Mouse (Mus musculus) kidney, embryonic 14.5 days (tissue): ENCODE measurements around the gene Tgfb1. TPM values are rescaled to one million over a fixed set of nuclear protein-coding genes. Genes with fewer than 3 reads are reported as not detected.

ENCODE experiments used
- ATAC-seq: fragments of 200-750 bp; cut with Nextera tagmentation; 2 replicates; pipeline ENCODE4 v1.8.0; 2017; ENCODE audit warnings: moderate number of reproducible peaks, mild to moderate bottlenecking, moderate TSS enrichment, moderate library complexity; ENCODE audit not compliant: low FRiP score, low TSS enrichment
- H3K27ac ChIP-seq: fragments of 300-500 bp; sonication (generic); 2 replicates; pipeline ENCODE4 v1.5.1; 2014; ENCODE audit warnings: low read depth, mild to moderate bottlenecking, low read length, moderate library complexity, mixed read lengths
- H3K27me3 ChIP-seq: fragments of 300-500 bp; sonication (generic); 2 replicates; pipeline ENCODE4 v1.6.1; 2014; ENCODE audit warnings: mild to moderate bottlenecking, low read length; ENCODE audit not compliant: control insufficient read depth, insufficient read depth
- H3K36me3 ChIP-seq: fragments of 300-500 bp; sonication (generic); 2 replicates; pipeline ENCODE4 v1.6.1; 2014; ENCODE audit warnings: low read length, mixed read lengths; ENCODE audit not compliant: control insufficient read depth, insufficient read depth
- H3K4me1 ChIP-seq: fragments of 300-500 bp; sonication (generic); 2 replicates; pipeline ENCODE4 v1.6.1; 2014; ENCODE audit warnings: low read length, mixed read lengths; ENCODE audit not compliant: control insufficient read depth, insufficient read depth
- H3K4me2 ChIP-seq: fragments of 300-500 bp; sonication (generic); replicated peaks from 2 replicates; pipeline ENCODE4 v1.6.1; 2014; ENCODE audit warnings: low read depth, mild to moderate bottlenecking, low read length
- H3K4me3 ChIP-seq: fragments of 300-500 bp; sonication (generic); 2 replicates; pipeline ENCODE4 v1.5.1; 2014; ENCODE audit warnings: mild to moderate bottlenecking, low read length
- H3K9ac ChIP-seq: fragments of 300-500 bp; sonication (generic); 2 replicates; pipeline ENCODE4 v1.6.1; 2014; ENCODE audit warnings: low read depth, mild to moderate bottlenecking, low read length, moderate library complexity
- H3K9me3 ChIP-seq: fragments of 300-500 bp; sonication (generic); 2 replicates; pipeline ENCODE4 v1.6.1; 2016; ENCODE audit warnings: low read length; ENCODE audit not compliant: control insufficient read depth
- WGBS: fragments of 180-500 bp; shearing (Covaris S2); extraction: QIAGEN DNeasy Blood & Tissue Kit; methylation state at CpG from one replicate; pipeline ENCODE4 v1.1.7; 2014; 5-methylcytosine and 5-hydroxymethylcytosine counted together
- polyA plus RNA-seq: library from polyadenylated mRNA; unstranded; fragments of >200 nt; fragmentation: Nextera tagmentation; extraction: Ambion mirVana; gene quantifications from 2 replicates; pipeline ENCODE4 v1.2.1, GENCODE M21; 2014

Tgfb1 gene
- polyA plus RNA-seq, 1 experiment from 2014 or later = 5.1 TPM

GRCm38 (mm10) chr7:25705801-25706251 lies 19.0 kb downstream of the Tgfb1 start:
- H3K27ac ChIP-seq = no peak overlapping the region
- H3K36me3 ChIP-seq = no peaks in the 10 kb centered on the region
- no peak for ATAC-seq
- H3K4me2 ChIP-seq = no peak overlapping the region
- 0 out of 2 replicates have a peak, but pooled peaks cover 3% of the 10 kb centered on the region for H3K9me3 ChIP-seq
- peaks cover 5% of the 10 kb centered on the region; the same call in 1 of the 2 replicates for H3K27me3 ChIP-seq
- WGBS = 73% methylated on average over 6 of the region's 6 CpGs
- H3K4me3 ChIP-seq = no peak overlapping the region
- peaks cover 24% of the 10 kb centered on the region for H3K4me1 ChIP-seq
- H3K9ac ChIP-seq = no peak overlapping the region

- ATAC-seq = no peak
- Histone ChIP-seq H3K4me2 (no peak overlapping the region), H3K9ac (no peak overlapping the region), H3K36me3 (no peaks in the 10 kb centered on the region), H3K27me3 (peaks cover 5% of the 10 kb centered on the region; the same call in 1 of the 2 replicates), H3K4me3 (no peak overlapping the region), H3K27ac (peak overlapping the region; percentile 32; the same call in 1 of the 2 replicates), H3K9me3 (0 out of 2 replicates have a peak, but pooled peaks cover 3% of the 10 kb centered on the region), H3K4me1 (peaks cover 30% of the 10 kb centered on the region)
- WGBS = 37% methylated on average over 7 of the region's 7 CpGs
Measured at GRCm38 (mm10) chr7:25706578-25707170, 19.9 kb downstream of the Tgfb1 start.

- Histone ChIP-seq H3K4me1 (peaks cover 30% of the 10 kb centered on the region), H3K36me3 (peaks cover 5% of the 10 kb centered on the region), H3K4me3 (no peak overlapping the region), H3K9me3 (no peaks in the 10 kb centered on the region), H3K9ac (no peak overlapping the region), H3K4me2 (no peak overlapping the region), H3K27me3 (peaks cover 5% of the 10 kb centered on the region; the same call in 1 of the 2 replicates), H3K27ac (peak overlapping the region; percentile 32; the same call in 1 of the 2 replicates)
- peak; percentile 25 for ATAC-seq
- WGBS = 19% methylated on average over 15 of the region's 15 CpGs
Measured at GRCm38 (mm10) chr7:25707581-25708292, 20.9 kb downstream of the Tgfb1 start.

GRCm38 (mm10) chr7:25709961-25710360 lies 23.2 kb downstream of the Tgfb1 start:
- Histone ChIP-seq H3K36me3 (peaks cover 27% of the 10 kb centered on the region), H3K4me2 (no peak overlapping the region), H3K27me3 (no peaks in the 10 kb centered on the region), H3K9ac (peak overlapping the region; percentile 28; the same call in 1 of the 2 replicates), H3K9me3 (no peaks in the 10 kb centered on the region), H3K4me3 (no peak overlapping the region), H3K4me1 (peaks cover 25% of the 10 kb centered on the region), H3K27ac (no peak overlapping the region)
- 10% methylated on average over 11 of the region's 12 CpGs for WGBS
- ATAC-seq = no peak

- peak; percentile 24; the same call in 1 of the 2 replicates for ATAC-seq
- Histone ChIP-seq H3K4me1 (peaks cover 23% of the 10 kb centered on the region), H3K4me3 (no peak overlapping the region), H3K9ac (no peak overlapping the region), H3K27ac (no peak overlapping the region; the same call in 1 of the 2 replicates), H3K27me3 (no peaks in the 10 kb centered on the region), H3K9me3 (no peaks in the 10 kb centered on the region), H3K36me3 (peaks cover 34% of the 10 kb centered on the region), H3K4me2 (0 out of 2 replicates have a peak overlapping the region, but pooled peaks have one; percentile 1)
- WGBS = 10% methylated on average over 6 of the region's 7 CpGs
Measured at GRCm38 (mm10) chr7:25710519-25711130, 23.8 kb downstream of the Tgfb1 start.

DNA sequence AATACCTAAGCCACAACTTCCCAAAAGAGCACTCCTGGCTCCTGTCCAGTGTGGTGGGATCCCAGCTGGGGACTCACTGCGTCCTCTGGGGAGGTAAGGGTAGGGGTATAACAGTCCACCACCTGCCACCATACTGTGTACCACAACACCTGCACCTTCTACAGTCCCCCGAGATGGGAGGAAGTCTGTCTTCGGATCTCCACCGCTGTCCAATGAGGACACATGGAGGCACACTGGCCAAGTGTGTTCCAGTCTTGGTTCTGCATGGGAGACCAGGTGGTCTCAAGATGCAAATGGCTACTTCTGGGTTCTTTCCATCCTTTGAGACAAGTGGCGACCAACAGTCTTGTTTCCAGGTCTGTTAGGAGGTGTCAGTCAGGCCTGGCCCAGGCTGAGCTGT lies 24.4 kb downstream of the Tgfb1 start:
- Histone ChIP-seq H3K36me3 (peaks cover 39% of the 10 kb centered on the region), H3K27me3 (no peaks in the 10 kb centered on the region), H3K4me2 (no peak overlapping the region), H3K9me3 (no peaks in the 10 kb centered on the region), H3K4me3 (no peak overlapping the region), H3K4me1 (peaks cover 23% of the 10 kb centered on the region), H3K9ac (no peak overlapping the region), H3K27ac (peak overlapping the region; percentile 11; the same call in 1 of the 2 replicates)
- no peak for ATAC-seq
- 74% methylated on average over 5 of the region's 5 CpGs for WGBS

- Histone ChIP-seq H3K9ac (no peak overlapping the region), H3K36me3 (peaks cover 43% of the 10 kb centered on the region), H3K27ac (no peak overlapping the region), H3K27me3 (no peaks in the 10 kb centered on the region), H3K4me2 (no peak overlapping the region), H3K4me3 (no peak overlapping the region), H3K4me1 (peaks cover 23% of the 10 kb centered on the region), H3K9me3 (no peaks in the 10 kb centered on the region)
- 0 out of 2 replicates have a peak, but pooled peaks have one; percentile 5 for ATAC-seq
- 28% methylated on average over 7 of the region's 7 CpGs for WGBS
Measured at GRCm38 (mm10) chr7:25711731-25712197, 25.0 kb downstream of the Tgfb1 start.

- no peak for ATAC-seq
- Histone ChIP-seq H3K27me3 (no peaks in the 10 kb centered on the region), H3K4me3 (no peak overlapping the region), H3K9ac (no peak overlapping the region), H3K27ac (no peak overlapping the region), H3K4me1 (peaks cover 19% of the 10 kb centered on the region), H3K4me2 (no peak overlapping the region), H3K36me3 (peaks cover 43% of the 10 kb centered on the region), H3K9me3 (no peaks in the 10 kb centered on the region)
- WGBS = 93% methylated on average over 9 of the region's 9 CpGs
Measured at GRCm38 (mm10) chr7:25712801-25713200, 26.0 kb downstream of the Tgfb1 start.
